Mouse (Mus musculus) skeletal muscle tissue, adult 2 months (tissue): ENCODE data around the gene Cpeb3.
A peak's percentile ranks its signal among the peaks of the same experiment; 100 is the strongest.
"Not testable (repeated sequence)": the region's sequence is repeated elsewhere in the genome, so short reads cannot be mapped to it uniquely, and the experiment has no call there.

Experiments
- DNase-seq: peaks from one replicate; pipeline ENCODE4 v3.0.0-alpha.2; 2012; ENCODE audit warnings: low read depth, low spot score

Cpeb3 gene

GRCm38 (mm10) chr19:37207303-37208175, 862 bp downstream of the Cpeb3 start, which contains the start of gene March5:
Gene March5 (plus strand): TSS chr19:37207543.
- peak; percentile 89 for DNase-seq

- DNase-seq, result peak; percentile 43
Observed at GRCm38 (mm10) chr19:37206641-37207302, 1.6 kb downstream of the Cpeb3 start.

GRCm38 (mm10) chr19:37205155-37205554, 3.2 kb downstream of the Cpeb3 start:
- not testable (repeated sequence) for DNase-seq

DNA sequence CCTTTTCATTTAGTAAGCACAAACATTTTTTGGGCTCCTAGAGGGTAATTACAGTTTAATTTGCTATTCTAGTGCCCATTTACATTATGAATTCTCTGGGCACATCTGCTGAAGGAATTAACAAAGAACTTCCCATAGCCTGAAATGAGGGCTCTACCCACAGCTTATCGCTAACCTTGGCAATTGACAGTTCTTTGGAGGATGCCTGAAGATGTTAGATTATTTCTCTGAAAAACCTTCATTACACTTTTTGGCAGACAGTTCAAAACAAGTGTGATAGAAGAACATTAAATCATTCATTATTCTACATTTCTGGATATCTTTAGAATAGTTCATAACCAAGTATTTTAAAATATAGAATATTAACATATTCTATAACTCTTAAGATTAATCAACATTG, 5.0 kb downstream of the Cpeb3 start:
- no peak for DNase-seq

DNA sequence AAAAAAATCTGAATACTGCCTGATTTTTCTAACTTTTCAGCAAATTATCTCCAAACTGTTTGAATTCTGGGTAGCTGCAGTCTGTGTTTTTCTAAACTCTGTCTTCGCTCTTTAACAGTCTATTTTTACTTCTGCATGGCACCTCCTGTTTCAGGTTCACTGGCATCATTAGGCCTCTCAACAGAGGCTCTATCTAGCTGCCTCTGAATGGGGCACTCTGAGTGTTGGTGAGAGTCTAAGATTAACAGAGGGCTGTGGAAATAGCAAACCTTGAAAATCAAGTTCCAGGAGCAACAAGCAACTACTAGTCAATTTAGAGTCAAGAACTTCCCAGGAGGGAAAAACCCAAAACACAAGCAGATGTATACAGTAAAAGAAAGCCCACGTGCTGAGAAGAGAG, 8.5 kb downstream of the Cpeb3 start:
- DNase-seq, result no peak

GRCm38 (mm10) chr19:37198165-37198880, 10.1 kb downstream of the Cpeb3 start:
- DNase-seq, result no peak

DNA sequence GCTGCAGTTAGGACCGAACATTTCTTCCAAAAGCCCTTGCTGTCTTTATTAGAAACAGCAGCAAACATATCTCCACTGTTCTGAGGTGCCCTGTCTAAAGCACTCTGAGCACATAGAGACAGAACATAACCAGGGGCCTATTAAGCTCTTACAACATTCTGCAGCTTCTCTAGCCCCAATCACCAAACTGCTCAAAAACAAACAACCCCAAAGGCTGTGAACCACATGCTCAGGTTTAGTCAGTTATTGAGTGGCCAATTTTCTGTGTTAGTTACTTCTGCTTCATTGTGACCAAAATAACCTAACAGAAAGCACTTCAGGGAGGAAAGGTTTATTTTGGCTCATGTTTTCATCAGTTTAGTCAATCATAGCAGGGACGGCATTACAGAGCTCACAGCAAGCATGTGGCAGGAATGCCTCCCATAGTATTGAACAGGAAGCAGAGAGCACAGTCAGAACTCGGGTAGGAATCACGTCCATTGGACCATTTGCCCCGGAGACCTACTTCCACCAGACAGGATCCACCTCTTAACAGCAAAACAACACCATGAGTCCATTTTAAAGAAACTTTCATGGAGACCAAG, 15.8 kb downstream of the Cpeb3 start:
- DNase-seq, result no peak

- DNase-seq, result no peak
Observed at GRCm38 (mm10) chr19:37188366-37188948, 19.9 kb downstream of the Cpeb3 start.

- peak; percentile 72 for DNase-seq
Observed at GRCm38 (mm10) chr19:37177819-37178708, 30.3 kb downstream of the Cpeb3 start.

GRCm38 (mm10) chr19:37176879-37177462, 31.4 kb downstream of the Cpeb3 start:
- no peak for DNase-seq

DNA sequence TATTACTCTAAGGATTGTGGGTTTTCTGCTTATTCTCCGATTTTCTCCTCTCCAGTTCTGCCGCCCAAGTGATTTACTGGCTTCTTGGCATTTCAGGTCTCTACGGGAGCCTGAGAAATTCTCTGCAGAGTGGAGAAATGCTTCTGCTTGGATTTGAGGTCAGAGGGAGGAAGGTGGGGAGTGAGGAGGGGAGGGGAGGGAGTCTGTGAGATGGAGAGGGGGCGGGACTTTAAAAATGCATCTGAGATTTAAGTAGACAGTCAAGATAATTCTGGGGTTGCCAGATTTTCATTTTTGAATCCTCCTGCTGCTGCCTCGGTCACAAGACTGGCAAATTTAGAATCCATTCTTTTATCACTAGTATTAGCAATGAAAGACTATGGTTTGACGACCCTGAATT, 32.5 kb downstream of the Cpeb3 start:
- DNase-seq, result peak; percentile 49

GRCm38 (mm10) chr19:37175436-37175805, 33.0 kb downstream of the Cpeb3 start:
- DNase-seq, result no peak

DNA sequence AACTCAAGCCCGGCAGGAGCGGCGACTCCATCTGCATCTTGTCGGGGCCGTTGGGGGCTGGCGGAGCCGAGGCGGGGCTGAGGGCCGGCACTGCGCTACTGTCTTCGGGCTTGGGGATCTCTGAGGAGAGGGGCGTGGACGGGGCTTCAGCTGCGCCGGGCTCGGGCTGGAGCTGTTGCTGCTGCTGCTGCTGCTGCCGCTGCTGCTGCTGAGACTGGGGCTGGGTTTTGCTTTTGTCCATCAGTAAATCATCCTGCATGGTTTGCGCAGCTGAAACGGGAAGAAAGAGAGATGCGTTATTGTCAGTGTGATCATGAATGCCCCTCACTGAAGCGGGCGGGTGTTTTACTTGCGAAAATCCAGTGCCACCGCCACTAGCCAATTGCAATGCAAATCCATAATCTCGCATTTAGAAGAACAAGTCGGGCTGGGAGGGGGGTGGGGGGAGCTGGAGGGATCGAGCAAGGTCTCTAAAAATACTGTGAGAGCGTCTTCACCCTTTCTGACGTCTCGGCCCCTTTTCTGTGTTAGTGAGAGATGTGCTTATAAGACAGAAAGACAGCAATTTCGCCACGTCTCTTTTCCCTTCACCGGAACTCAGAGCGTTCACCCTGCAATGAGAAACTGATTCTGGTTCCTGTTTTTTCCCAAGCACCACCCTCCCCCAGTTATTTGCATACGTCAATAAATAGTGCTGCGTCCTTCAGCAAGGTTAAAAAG, 33.5 kb downstream of the Cpeb3 start:
- DNase-seq, result peak; percentile 77

GRCm38 (mm10) chr19:37174116-37174715, 34.2 kb downstream of the Cpeb3 start:
- no peak for DNase-seq

GRCm38 (mm10) chr19:37173331-37174115, 34.9 kb downstream of the Cpeb3 start:
- no peak for DNase-seq

- no peak for DNase-seq
Observed at GRCm38 (mm10) chr19:37172566-37173130, 35.8 kb downstream of the Cpeb3 start.

- no peak for DNase-seq
Observed at GRCm38 (mm10) chr19:37172096-37172495, 36.3 kb downstream of the Cpeb3 start.
